ENCODE assay signal across 24 mouse cellular contexts in genomic region chr3:121766818-121767217, GRCm38 (mm10). TPM values are rescaled to one million over a fixed set of nuclear protein-coding genes. Genes with fewer than 3 reads are reported as not detected.
"Had no signal": no experiment of that assay in that cellular context is flagged by ENCODE, and none has a peak within 500 bp of the region (broad histone marks: within the 10 kb centered on the region; RNA-seq: fewer than 3 reads in every experiment).

No protein-coding gene starts in this region.

- H3K4me1 ChIP-seq: lung, embryonic 15.5 days; midbrain, embryonic 10.5 days; midbrain, embryonic 12.5 days; neural tube, embryonic 13.5 days; neural tube, embryonic 15.5 days had no signal

- H3K27me3 ChIP-seq: lung, embryonic 15.5 days; midbrain, embryonic 12.5 days; neural tube, embryonic 13.5 days; neural tube, embryonic 15.5 days had no signal

- H3K4me2 ChIP-seq: lung, embryonic 15.5 days; midbrain, embryonic 12.5 days; neural tube, embryonic 13.5 days; neural tube, embryonic 15.5 days had no signal

- DNase-seq: liver, postnatal 0 days; lung, adult 2 months; lung, postnatal 14 days; lung, postnatal 36 days; midbrain, embryonic 14.5 days; retina, postnatal 1 day; right cerebral cortex, adult 18-20 months; right cerebral cortex, postnatal 25 days; right cerebral cortex, postnatal 4 days; spleen, adult 18-20 months; thymus, adult 2 months; thymus, postnatal 25 days; thymus, postnatal 4 days had no signal

- H3K27ac ChIP-seq: lung, embryonic 15.5 days; macrophage; midbrain, embryonic 10.5 days; midbrain, embryonic 12.5 days; neural tube, embryonic 13.5 days; neural tube, embryonic 15.5 days had no signal

- ATAC-seq: liver, postnatal 0 days; lung, postnatal 0 days; midbrain, embryonic 16.5 days had no signal

- H3K9ac ChIP-seq: liver, postnatal 0 days; lung, embryonic 15.5 days; midbrain, embryonic 12.5 days; neural tube, embryonic 13.5 days; neural tube, embryonic 15.5 days had no signal

- H3K4me3 ChIP-seq: lung, embryonic 15.5 days; midbrain, embryonic 10.5 days; midbrain, embryonic 12.5 days; myocyte; neural tube, embryonic 13.5 days; neural tube, embryonic 15.5 days had no signal

- H3K9me3 ChIP-seq: lung, embryonic 15.5 days; midbrain, embryonic 10.5 days; midbrain, embryonic 12.5 days; neural tube, embryonic 13.5 days; neural tube, embryonic 15.5 days had no signal

RNA-seq across cellular contexts. Expression of gene F3, which starts 43.5 kb away (rescaled TPM):
- total RNA-seq: megakaryocyte, adult 5-6 weeks; megakaryocyte-erythroid progenitor cell, adult 5-6 weeks had no signal
